Mouse (Mus musculus): ENCODE data around the gene Rubcnl. TPM values are rescaled to one million over a fixed set of nuclear protein-coding genes. Genes with fewer than 3 reads are reported as not detected.
A peak's percentile ranks its signal among the peaks of the same experiment; 100 is the strongest.

Gene Rubcnl
- polyA plus RNA-seq, 1 experiment from 2014 or later: 0.76 TPM

DNA sequence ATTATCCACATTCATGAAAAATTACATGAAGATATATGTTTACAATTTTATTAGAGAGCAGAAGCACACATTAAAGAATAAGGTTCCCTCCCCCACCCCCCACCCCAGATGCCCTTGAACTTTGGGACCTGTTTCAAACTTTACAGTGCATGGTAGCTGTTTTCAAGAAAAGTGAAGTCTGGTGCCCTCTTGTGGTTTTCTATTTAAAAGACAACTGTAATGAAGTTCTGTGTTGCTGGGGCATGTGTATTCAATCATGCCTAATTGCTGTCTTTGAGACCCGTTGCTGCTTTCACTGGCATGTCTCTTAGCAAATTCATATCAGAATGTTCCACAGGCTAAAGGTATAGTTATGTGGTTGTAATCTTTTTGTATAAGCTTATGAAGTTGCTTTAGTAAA is 25.3 kb upstream of the Rubcnl start:
- no peak for ATAC-seq (ENCODE audit: insufficient number of reproducible peaks, insufficient read depth, low FRiP score, low TSS enrichment, low read depth)
- no peak overlapping the region for H3K9ac ChIP-seq
- H3K4me2 ChIP-seq: no peak overlapping the region
- H3K27ac ChIP-seq: no peak overlapping the region
- H3K27me3 ChIP-seq: no peaks in the 10 kb centered on the region
- no peak overlapping the region for H3K4me3 ChIP-seq
- 2% methylated on average over 1 of the region's 1 CpGs for WGBS
- H3K36me3 ChIP-seq: no peaks in the 10 kb centered on the region
- H3K9me3 ChIP-seq: no peaks in the 10 kb centered on the region
- no peaks in the 10 kb centered on the region for H3K4me1 ChIP-seq

DNA sequence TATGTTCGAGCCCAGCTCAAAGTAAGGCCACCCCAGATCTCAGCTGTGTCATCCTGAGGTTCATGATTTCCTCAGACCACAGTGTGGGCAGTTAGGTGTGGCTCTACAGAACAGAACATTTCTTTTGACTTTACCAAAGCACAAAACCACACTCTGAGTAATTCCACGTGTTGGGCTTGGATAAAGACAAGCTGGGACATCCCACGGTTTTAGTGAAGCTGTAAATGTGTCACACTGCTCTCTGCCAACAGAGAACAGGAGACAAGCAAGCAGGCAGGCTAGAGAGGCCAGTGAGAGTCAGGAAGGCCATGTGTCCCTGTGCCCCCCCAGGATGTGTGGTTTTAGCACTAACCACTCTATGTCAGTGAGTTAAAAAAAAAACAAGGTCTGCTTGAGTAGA is 19.3 kb upstream of the Rubcnl start:
- Histone ChIP-seq H3K27ac (no peak overlapping the region), H3K4me3 (no peak overlapping the region), H3K27me3 (no peaks in the 10 kb centered on the region), H3K4me1 (no peaks in the 10 kb centered on the region), H3K9ac (no peak overlapping the region), H3K36me3 (no peaks in the 10 kb centered on the region), H3K9me3 (no peaks in the 10 kb centered on the region), H3K4me2 (no peak overlapping the region)
- no peak for ATAC-seq (ENCODE audit: insufficient number of reproducible peaks, insufficient read depth, low FRiP score, low TSS enrichment, low read depth)
- WGBS: 59% methylated on average over 3 of the region's 3 CpGs

- H3K27ac ChIP-seq: no peak overlapping the region
- WGBS: 90% methylated on average over 2 of the region's 2 CpGs
- no peak for ATAC-seq (ENCODE audit: insufficient number of reproducible peaks, insufficient read depth, low FRiP score, low TSS enrichment, low read depth)
Observed at GRCm38 (mm10) chr14:74997041-74997440, 18.8 kb upstream of the Rubcnl start.

DNA sequence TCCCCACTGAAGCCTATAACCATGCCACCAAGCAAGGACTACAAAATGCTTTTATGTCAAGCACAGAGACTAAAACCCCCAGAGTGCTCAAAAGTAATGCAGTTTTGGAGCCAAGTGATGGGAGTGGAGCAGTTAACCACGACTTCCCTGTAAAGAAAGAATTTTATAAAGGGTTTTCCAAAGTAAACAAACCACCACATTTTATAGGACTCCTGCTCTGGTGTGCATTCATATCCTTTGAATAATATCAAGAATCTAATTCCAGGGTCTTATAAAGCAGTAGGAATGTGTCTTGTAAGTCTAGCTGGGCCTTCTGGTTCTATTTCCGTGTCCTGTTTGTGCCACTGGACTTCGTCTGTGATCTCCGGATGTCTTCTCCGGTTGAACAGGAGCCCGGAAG is 14.5 kb upstream of the Rubcnl start:
- no peak overlapping the region for H3K9ac ChIP-seq
- H3K4me3 ChIP-seq: no peak overlapping the region
- no peak for ATAC-seq (ENCODE audit: insufficient number of reproducible peaks, insufficient read depth, low FRiP score, low TSS enrichment, low read depth)
- no peaks in the 10 kb centered on the region for H3K36me3 ChIP-seq
- WGBS: 79% methylated on average over 6 of the region's 6 CpGs
- H3K4me2 ChIP-seq: no peak overlapping the region
- H3K4me1 ChIP-seq: no peaks in the 10 kb centered on the region
- H3K27me3 ChIP-seq: no peaks in the 10 kb centered on the region
- H3K9me3 ChIP-seq: no peaks in the 10 kb centered on the region
- H3K27ac ChIP-seq: no peak overlapping the region

More at GRCm38 (mm10) chr14:74997041-74997440, 18.8 kb upstream of the Rubcnl start:
- Histone ChIP-seq H3K4me1 (no peaks in the 10 kb centered on the region), H3K27me3 (no peaks in the 10 kb centered on the region), H3K9me3 (no peaks in the 10 kb centered on the region), H3K9ac (no peak overlapping the region), H3K36me3 (no peaks in the 10 kb centered on the region), H3K4me3 (no peak overlapping the region), H3K4me2 (no peak overlapping the region)

GRCm38 (mm10) chr14:75003356-75003755 is 12.5 kb upstream of the Rubcnl start:
- no peak for ATAC-seq (ENCODE audit: insufficient number of reproducible peaks, insufficient read depth, low FRiP score, low TSS enrichment, low read depth)
- no peaks in the 10 kb centered on the region for H3K27me3 ChIP-seq
- no peaks in the 10 kb centered on the region for H3K36me3 ChIP-seq
- no peak overlapping the region for H3K4me3 ChIP-seq
- H3K4me2 ChIP-seq: no peak overlapping the region
- 59% methylated on average over 3 of the region's 3 CpGs for WGBS
- H3K9ac ChIP-seq: no peak overlapping the region
- no peaks in the 10 kb centered on the region for H3K9me3 ChIP-seq
- H3K27ac ChIP-seq: no peak overlapping the region
- H3K4me1 ChIP-seq: no peaks in the 10 kb centered on the region

GRCm38 (mm10) chr14:75005478-75006199 is 10.2 kb upstream of the Rubcnl start:
- Histone ChIP-seq H3K4me2 (no peak overlapping the region), H3K9me3 (no peaks in the 10 kb centered on the region), H3K27ac (no peak overlapping the region), H3K36me3 (no peaks in the 10 kb centered on the region), H3K4me1 (no peaks in the 10 kb centered on the region), H3K9ac (no peak overlapping the region), H3K27me3 (no peaks in the 10 kb centered on the region), H3K4me3 (no peak overlapping the region)
- WGBS: 78% methylated on average over 2 of the region's 2 CpGs
- no peak for ATAC-seq (ENCODE audit: insufficient number of reproducible peaks, insufficient read depth, low FRiP score, low TSS enrichment, low read depth)

DNA sequence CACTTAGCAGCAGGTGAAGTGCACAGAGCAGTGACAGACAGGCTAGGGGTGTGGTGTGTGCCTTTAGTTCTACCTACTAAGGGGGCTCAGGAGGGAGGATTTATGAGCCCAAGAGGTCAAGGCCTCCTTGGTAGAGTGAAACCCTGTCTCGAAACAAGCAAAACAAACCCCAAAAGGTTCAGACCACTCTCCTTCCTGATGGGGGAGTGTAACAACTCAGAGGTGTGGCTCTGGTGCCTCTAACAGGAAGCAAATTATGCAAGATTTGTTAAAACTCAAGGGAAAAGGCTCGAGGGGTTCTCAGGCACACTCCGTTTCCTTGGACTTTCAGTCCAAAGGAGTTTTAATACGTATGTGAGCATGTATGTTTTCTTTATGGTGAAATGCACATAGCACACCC is 5.5 kb upstream of the Rubcnl start:
- Histone ChIP-seq H3K27me3 (no peaks in the 10 kb centered on the region), H3K9me3 (no peaks in the 10 kb centered on the region), H3K4me2 (no peak overlapping the region), H3K27ac (no peak overlapping the region), H3K4me1 (no peaks in the 10 kb centered on the region), H3K4me3 (no peak overlapping the region), H3K36me3 (no peaks in the 10 kb centered on the region), H3K9ac (no peak overlapping the region)
- ATAC-seq (ENCODE audit: insufficient number of reproducible peaks, insufficient read depth, low FRiP score, low TSS enrichment, low read depth): no peak
- 56% methylated on average over 4 of the region's 4 CpGs for WGBS

DNA sequence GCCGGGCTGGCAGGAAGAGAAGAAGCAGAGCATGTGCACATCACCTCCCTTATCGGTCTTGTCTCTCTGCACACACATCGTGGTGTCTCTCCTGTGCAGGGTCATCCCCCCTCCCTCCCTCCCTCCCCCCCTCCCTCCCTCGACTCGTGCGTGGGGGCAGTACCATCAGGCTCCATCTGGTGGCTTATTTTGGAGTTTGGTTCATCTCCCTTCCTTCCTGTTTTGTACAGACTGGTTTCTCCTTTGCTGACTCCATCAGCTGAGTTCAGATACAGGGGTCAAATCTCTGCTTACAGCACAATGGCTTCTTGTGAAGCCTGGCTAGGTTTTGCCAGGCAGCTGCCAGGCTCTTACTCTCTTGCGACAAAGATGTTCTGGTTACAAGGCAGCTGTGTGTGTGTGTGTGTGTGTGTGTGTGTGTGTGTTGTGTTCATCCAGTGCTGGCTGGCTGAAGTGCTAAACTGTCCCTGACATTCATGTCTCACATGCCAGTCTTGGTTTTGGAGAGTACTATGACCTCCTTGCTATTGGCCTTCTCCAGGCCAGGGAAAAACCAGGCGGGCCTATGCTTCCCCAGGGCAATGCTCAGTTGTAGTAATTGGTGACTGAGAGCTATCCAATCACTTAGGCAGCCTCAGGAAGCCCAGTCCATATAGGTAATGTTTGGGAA is 4.7 kb upstream of the Rubcnl start:
- 24% methylated on average over 8 of the region's 8 CpGs for WGBS
- H3K4me1 ChIP-seq: no peaks in the 10 kb centered on the region

DNA sequence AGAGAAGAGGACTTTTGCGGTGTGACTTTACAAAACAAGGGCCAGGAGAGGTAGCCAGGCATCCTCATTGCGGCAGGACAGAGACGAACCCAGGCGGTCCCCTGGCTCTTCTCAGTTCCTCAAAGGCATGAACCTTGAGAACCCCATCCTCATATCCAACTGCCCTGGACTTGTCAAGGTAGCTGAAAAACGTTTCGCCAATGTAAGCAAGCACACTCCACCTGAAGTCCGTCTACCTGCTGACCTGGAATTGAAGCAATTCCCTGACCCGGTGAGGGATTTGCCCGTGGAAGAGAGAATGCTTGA is 841 bp downstream of the Rubcnl start:
- peak overlapping the region; percentile 63 for H3K4me3 ChIP-seq
- peaks cover 10% of the 10 kb centered on the region for H3K27me3 ChIP-seq
- 73% methylated on average over 9 of the region's 9 CpGs for WGBS
- H3K9me3 ChIP-seq: no peaks in the 10 kb centered on the region
- peak overlapping the region; percentile 73 for H3K9ac ChIP-seq
- 0 out of 2 replicates have a peak, but pooled peaks cover 3% of the 10 kb centered on the region for H3K4me1 ChIP-seq
- no peak for ATAC-seq (ENCODE audit: insufficient number of reproducible peaks, insufficient read depth, low FRiP score, low TSS enrichment, low read depth)
- no peaks in the 10 kb centered on the region for H3K36me3 ChIP-seq
- H3K4me2 ChIP-seq: peak overlapping the region; percentile 95
- no peak overlapping the region for H3K27ac ChIP-seq

More for the DNA sequence above, 4.7 kb upstream of the Rubcnl start:
- Histone ChIP-seq H3K9me3 (no peaks in the 10 kb centered on the region), H3K4me2 (no peak overlapping the region), H3K27ac (no peak overlapping the region), H3K9ac (no peak overlapping the region), H3K4me3 (no peak overlapping the region), H3K27me3 (no peaks in the 10 kb centered on the region), H3K36me3 (no peaks in the 10 kb centered on the region)
- ATAC-seq (ENCODE audit: insufficient number of reproducible peaks, insufficient read depth, low FRiP score, low TSS enrichment, low read depth): no peak

GRCm38 (mm10) chr14:75017277-75017676 is 1.4 kb downstream of the Rubcnl start:
- Histone ChIP-seq H3K4me2 (no peak overlapping the region), H3K9ac (no peak overlapping the region), H3K27me3 (peaks cover 10% of the 10 kb centered on the region), H3K27ac (no peak overlapping the region), H3K4me3 (no peak overlapping the region), H3K4me1 (0 out of 2 replicates have a peak, but pooled peaks cover 3% of the 10 kb centered on the region), H3K9me3 (no peaks in the 10 kb centered on the region), H3K36me3 (no peaks in the 10 kb centered on the region)
- WGBS: 85% methylated on average over 7 of the region's 7 CpGs
- no peak for ATAC-seq (ENCODE audit: insufficient number of reproducible peaks, insufficient read depth, low FRiP score, low TSS enrichment, low read depth)

DNA sequence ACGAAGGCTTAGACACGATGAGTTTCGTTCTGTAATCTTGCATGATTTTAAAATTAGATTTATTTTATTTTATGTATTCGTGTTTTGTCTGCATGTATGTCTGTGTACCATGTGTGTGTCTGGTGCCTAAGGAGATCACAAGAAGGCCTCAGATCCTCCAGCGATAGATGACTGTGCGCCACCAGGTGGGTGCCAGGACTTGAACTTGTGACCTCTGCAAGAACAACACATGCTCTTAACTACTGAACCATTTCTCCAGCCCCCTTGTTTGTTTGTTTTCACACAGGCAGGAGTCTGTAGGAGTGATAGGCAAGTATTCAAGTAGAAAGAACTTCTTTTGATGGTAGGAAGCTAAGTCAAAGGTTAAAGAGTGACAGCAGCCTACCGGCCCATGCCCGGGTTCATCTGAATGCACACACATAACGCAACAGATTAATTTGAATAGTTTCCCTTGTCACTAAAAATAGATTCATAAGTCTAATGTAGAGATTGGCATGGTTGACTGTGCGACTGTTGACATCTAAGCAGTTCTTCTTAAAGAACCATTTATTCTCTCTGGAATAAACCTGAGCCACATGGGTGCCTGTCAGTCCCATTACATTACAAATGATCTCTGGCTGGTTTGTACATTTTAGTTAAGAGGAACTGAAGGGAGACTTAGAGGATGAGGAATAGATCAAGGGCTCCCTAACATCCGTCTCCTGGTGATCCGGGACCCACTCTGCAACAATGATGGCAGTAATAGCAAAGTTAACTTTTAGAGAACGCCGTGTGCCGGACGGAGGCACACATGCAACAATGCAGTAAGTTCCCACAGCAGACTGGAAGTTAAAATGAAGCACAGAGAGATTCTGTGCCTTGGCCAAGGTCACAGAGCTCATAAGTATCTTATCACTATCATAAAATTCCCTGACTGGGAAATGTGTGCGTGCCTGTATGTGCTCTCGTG is 2.3 kb downstream of the Rubcnl start:
- no peak for ATAC-seq (ENCODE audit: insufficient number of reproducible peaks, insufficient read depth, low FRiP score, low TSS enrichment, low read depth)
- H3K9me3 ChIP-seq: no peaks in the 10 kb centered on the region
- H3K36me3 ChIP-seq: no peaks in the 10 kb centered on the region
- 86% methylated on average over 18 of the region's 18 CpGs for WGBS
- H3K27me3 ChIP-seq: peaks cover 10% of the 10 kb centered on the region
- no peak overlapping the region for H3K27ac ChIP-seq
- no peak overlapping the region for H3K9ac ChIP-seq
- no peak overlapping the region for H3K4me3 ChIP-seq
- no peak overlapping the region for H3K4me2 ChIP-seq
- 0 out of 2 replicates have a peak, but pooled peaks cover 3% of the 10 kb centered on the region for H3K4me1 ChIP-seq
